Mouse (Mus musculus): ENCODE results near the gene Vps16. TPM values are rescaled to one million over a fixed set of nuclear protein-coding genes. Genes with fewer than 3 reads are reported as not detected.

Vps16 gene
- polyA plus RNA-seq, 1 experiment, result 28.7 TPM

GRCm38 (mm10) chr2:130469366-130469765 lies 45.2 kb downstream of the Vps16 start:
- Histone ChIP-seq H3K27ac (replicated peaks; ENCODE audit: low read depth, low read length) (no peak overlapping the region), H3K4me3 (ENCODE audit: insufficient read depth, low read depth, low read length) (no peak overlapping the region)

GRCm38 (mm10) chr2:130469935-130470334 lies 45.8 kb downstream of the Vps16 start:
- H3K4me3 ChIP-seq (ENCODE audit: insufficient read depth, low read depth, low read length), result no peak overlapping the region
- H3K27ac ChIP-seq (replicated peaks; ENCODE audit: low read depth, low read length), result no peak overlapping the region
- H3K4me1 ChIP-seq (ENCODE audit: control insufficient read depth, insufficient read depth, insufficient read length, low read length), result peaks cover 8% of the 10 kb centered on the region

More at GRCm38 (mm10) chr2:130469366-130469765, 45.2 kb downstream of the Vps16 start:
- peaks cover 7% of the 10 kb centered on the region for H3K4me1 ChIP-seq (ENCODE audit: control insufficient read depth, insufficient read depth, insufficient read length, low read length)

GRCm38 (mm10) chr2:130472908-130473510 lies 48.9 kb downstream of the Vps16 start:
- no peak overlapping the region for H3K27ac ChIP-seq (replicated peaks; ENCODE audit: low read depth, low read length)
- no peak overlapping the region for H3K4me3 ChIP-seq (ENCODE audit: insufficient read depth, low read depth, low read length)

GRCm38 (mm10) chr2:130475764-130476163 lies 51.6 kb downstream of the Vps16 start:
- Histone ChIP-seq H3K27ac (replicated peaks; ENCODE audit: low read depth, low read length) (no peak overlapping the region), H3K4me1 (ENCODE audit: control insufficient read depth, insufficient read depth, insufficient read length, low read length) (peaks cover 15% of the 10 kb centered on the region), H3K4me3 (ENCODE audit: insufficient read depth, low read depth, low read length) (no peak overlapping the region)

More at GRCm38 (mm10) chr2:130472908-130473510, 48.9 kb downstream of the Vps16 start:
- peaks cover 17% of the 10 kb centered on the region for H3K4me1 ChIP-seq (ENCODE audit: control insufficient read depth, insufficient read depth, insufficient read length, low read length)

- peaks cover 15% of the 10 kb centered on the region for H3K4me1 ChIP-seq (ENCODE audit: control insufficient read depth, insufficient read depth, insufficient read length, low read length)
- H3K27ac ChIP-seq (replicated peaks; ENCODE audit: low read depth, low read length), result peak overlapping the region; percentile 24
- no peak overlapping the region for H3K4me3 ChIP-seq (ENCODE audit: insufficient read depth, low read depth, low read length)
Observed at GRCm38 (mm10) chr2:130476666-130477297, 52.6 kb downstream of the Vps16 start.

GRCm38 (mm10) chr2:130482177-130482576 lies 58.0 kb downstream of the Vps16 start:
- 0 out of 2 replicates have a peak, but pooled peaks cover 4% of the 10 kb centered on the region for H3K4me1 ChIP-seq (ENCODE audit: control insufficient read depth, insufficient read depth, insufficient read length, low read length)
- no peak overlapping the region for H3K27ac ChIP-seq (replicated peaks; ENCODE audit: low read depth, low read length)
- H3K4me3 ChIP-seq (ENCODE audit: insufficient read depth, low read depth, low read length), result no peak overlapping the region

DNA sequence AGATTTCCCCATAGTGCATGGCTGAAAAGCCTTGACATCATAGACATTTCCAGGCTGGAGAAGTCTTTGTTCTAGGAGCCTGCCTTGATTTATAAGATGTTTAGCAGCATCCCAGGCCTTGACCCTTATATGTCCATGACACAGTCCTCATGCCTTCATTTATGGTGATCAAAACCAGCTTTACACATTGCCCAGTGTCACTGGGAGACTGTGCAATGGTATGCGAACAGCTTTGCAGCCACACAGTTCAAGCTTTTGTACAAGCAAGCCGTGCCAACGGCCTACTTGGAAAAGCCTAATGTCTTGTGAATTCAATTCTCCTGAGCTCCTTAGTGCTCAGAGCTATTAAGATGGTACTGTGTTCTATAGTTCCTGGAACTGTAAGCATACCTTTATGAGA lies 58.6 kb downstream of the Vps16 start:
- no peak overlapping the region for H3K27ac ChIP-seq (replicated peaks; ENCODE audit: low read depth, low read length)
- H3K4me3 ChIP-seq (ENCODE audit: insufficient read depth, low read depth, low read length), result no peak overlapping the region
- H3K4me1 ChIP-seq (ENCODE audit: control insufficient read depth, insufficient read depth, insufficient read length, low read length), result 0 out of 2 replicates have a peak, but pooled peaks cover 4% of the 10 kb centered on the region

DNA sequence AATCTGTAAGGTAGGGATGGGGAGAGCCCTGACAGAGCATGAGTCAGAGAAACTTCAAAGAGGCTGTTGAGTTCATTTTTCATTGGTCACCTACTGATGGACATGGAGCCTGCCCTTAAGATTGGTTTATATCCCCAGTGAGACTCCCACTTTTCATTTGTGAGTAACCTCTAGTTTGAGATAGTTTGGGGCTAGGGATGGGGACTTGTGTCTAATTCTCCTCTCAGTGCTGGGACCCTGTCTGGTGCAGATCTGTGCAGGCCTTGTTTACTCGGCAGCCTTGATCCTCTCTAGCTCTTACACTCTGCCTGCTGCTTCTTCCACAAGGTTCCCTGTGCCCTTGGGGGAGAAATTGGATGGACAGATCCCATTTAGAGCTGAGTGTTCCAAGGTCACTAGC lies 60.1 kb downstream of the Vps16 start:
- H3K4me3 ChIP-seq (ENCODE audit: insufficient read depth, low read depth, low read length), result no peak overlapping the region
- no peak overlapping the region for H3K27ac ChIP-seq (replicated peaks; ENCODE audit: low read depth, low read length)
- H3K4me1 ChIP-seq (ENCODE audit: control insufficient read depth, insufficient read depth, insufficient read length, low read length), result 0 out of 2 replicates have a peak, but pooled peaks cover 4% of the 10 kb centered on the region

DNA sequence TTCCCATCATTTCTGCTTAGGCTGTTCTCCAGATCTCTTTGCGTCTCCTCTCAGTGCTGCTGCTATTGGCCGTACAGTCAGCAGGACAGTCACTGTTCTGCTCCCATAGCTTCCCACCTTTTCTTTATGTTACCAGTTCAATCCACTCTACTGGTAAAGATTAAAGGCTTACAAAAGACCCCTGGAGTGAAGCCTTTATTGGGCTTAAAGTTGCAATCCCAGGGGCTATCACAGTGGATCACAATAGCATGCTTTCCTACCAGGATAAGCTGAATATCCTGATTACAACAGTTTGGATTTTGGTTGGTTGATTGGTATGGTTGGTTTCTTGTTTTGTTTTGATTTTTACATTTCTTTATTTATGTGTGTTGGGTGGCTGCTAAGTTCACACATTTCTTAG lies 63.9 kb downstream of the Vps16 start:
- 0 out of 2 replicates have a peak overlapping the region, but pooled peaks have one; percentile 29 for H3K27ac ChIP-seq (replicated peaks; ENCODE audit: low read depth, low read length)
- H3K4me1 ChIP-seq (ENCODE audit: control insufficient read depth, insufficient read depth, insufficient read length, low read length), result no peaks in the 10 kb centered on the region
- H3K4me3 ChIP-seq (ENCODE audit: insufficient read depth, low read depth, low read length), result no peak overlapping the region

DNA sequence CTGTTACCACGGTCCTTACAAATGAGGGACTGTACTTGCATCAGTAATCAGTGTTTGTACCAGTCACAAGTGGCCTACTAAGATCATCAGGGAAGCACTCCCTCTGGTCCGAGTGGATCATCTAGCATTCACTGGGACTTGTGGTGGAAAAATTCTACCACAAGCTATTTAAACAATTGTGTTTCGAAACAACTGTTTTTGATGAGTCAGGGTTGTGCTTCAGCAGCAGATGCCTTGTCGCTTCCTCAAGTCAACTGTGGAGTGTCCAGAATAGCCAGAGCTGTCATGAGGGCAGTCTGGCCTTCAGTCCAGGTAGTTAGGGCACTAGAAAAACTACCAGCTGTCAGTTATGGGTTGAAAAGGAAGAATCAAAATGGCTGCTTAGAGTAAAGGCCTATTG lies 64.5 kb downstream of the Vps16 start:
- peak overlapping the region; percentile 29; the same call in 1 of the 2 replicates for H3K27ac ChIP-seq (replicated peaks; ENCODE audit: low read depth, low read length)
- no peaks in the 10 kb centered on the region for H3K4me1 ChIP-seq (ENCODE audit: control insufficient read depth, insufficient read depth, insufficient read length, low read length)
- no peak overlapping the region for H3K4me3 ChIP-seq (ENCODE audit: insufficient read depth, low read depth, low read length)

GRCm38 (mm10) chr2:130491162-130491561 lies 67.0 kb downstream of the Vps16 start:
- Histone ChIP-seq H3K4me1 (ENCODE audit: control insufficient read depth, insufficient read depth, insufficient read length, low read length) (peaks cover 7% of the 10 kb centered on the region), H3K27ac (replicated peaks; ENCODE audit: low read depth, low read length) (0 out of 2 replicates have a peak overlapping the region, but pooled peaks have one; percentile 28), H3K4me3 (ENCODE audit: insufficient read depth, low read depth, low read length) (no peak overlapping the region)

DNA sequence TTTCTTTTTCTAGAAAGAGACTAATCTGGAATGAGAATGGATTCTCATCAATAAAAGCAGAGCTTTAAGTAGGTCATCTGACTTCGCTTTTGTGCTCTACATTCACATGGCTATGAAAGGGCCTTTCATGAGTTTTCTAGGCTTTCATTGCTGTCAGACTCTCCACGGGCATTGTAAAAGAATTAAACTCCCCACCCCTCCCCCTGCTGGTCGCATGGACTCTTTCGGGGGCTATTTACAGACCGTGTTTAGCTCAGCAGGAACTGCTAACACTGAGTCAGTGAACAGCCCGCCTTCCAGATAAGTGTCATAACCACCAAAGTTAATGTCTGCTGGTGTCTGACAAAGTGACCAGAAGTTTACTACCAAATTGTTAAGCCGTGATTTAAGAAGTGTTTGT lies 67.4 kb downstream of the Vps16 start:
- Histone ChIP-seq H3K4me1 (ENCODE audit: control insufficient read depth, insufficient read depth, insufficient read length, low read length) (peaks cover 9% of the 10 kb centered on the region), H3K27ac (replicated peaks; ENCODE audit: low read depth, low read length) (no peak overlapping the region), H3K4me3 (ENCODE audit: insufficient read depth, low read depth, low read length) (no peak overlapping the region)

Other genes starting within 250 kb of the Vps16 start
- gene Snrpb, start 244.9 kb upstream of the Vps16 start, polyA plus RNA-seq (2012; ENCODE audit: insufficient read depth, insufficient read length, missing spikeins), result 86.8 and 89.5 TPM in 2 replicates
- gene Tmc2, start 229.1 kb upstream of the Vps16 start, polyA plus RNA-seq (2012; ENCODE audit: insufficient read depth, insufficient read length, missing spikeins), result not detected in 2 replicates
- gene Nop56, start 149.9 kb upstream of the Vps16 start, polyA plus RNA-seq (2012; ENCODE audit: insufficient read depth, insufficient read length, missing spikeins), result 19.8 and 20.3 TPM in 2 replicates
- 2,344 and 2,540 TPM in 2 replicates for gene Idh3b, start 139.8 kb upstream of the Vps16 start, polyA plus RNA-seq (2012; ENCODE audit: insufficient read depth, insufficient read length, missing spikeins)
- 0.46 TPM in 1 of 2 replicates, not detected in the other for gene Ebf4, start 129.2 kb upstream of the Vps16 start, polyA plus RNA-seq (2012; ENCODE audit: insufficient read depth, insufficient read length, missing spikeins)
- 8.2 and 9.9 TPM in 2 replicates for gene Cpxm1, start 26.8 kb upstream of the Vps16 start, polyA plus RNA-seq (2012; ENCODE audit: insufficient read depth, insufficient read length, missing spikeins)
- not detected in 2 replicates for gene Gm28372, start 19.1 kb upstream of the Vps16 start, polyA plus RNA-seq (2012; ENCODE audit: insufficient read depth, insufficient read length, missing spikeins)
- gene 1700020A23Rik, start 19.1 kb upstream of the Vps16 start, polyA plus RNA-seq (2012; ENCODE audit: insufficient read depth, insufficient read length, missing spikeins), result not detected in 2 replicates
- not detected in 2 replicates for gene Tmem239, start 17.9 kb upstream of the Vps16 start, polyA plus RNA-seq (2012; ENCODE audit: insufficient read depth, insufficient read length, missing spikeins)
- 6.9 and 10.4 TPM in 2 replicates for gene Pced1a, start 362 bp downstream of the Vps16 start, polyA plus RNA-seq (2012; ENCODE audit: insufficient read depth, insufficient read length, missing spikeins)
- gene Ptpra, start 25.9 kb downstream of the Vps16 start, polyA plus RNA-seq (2012; ENCODE audit: insufficient read depth, insufficient read length, missing spikeins), result 38.6 and 52.5 TPM in 2 replicates
- gene Mrps26, start 139.4 kb downstream of the Vps16 start, polyA plus RNA-seq (2012; ENCODE audit: insufficient read depth, insufficient read length, missing spikeins), result 40.2 and 51.0 TPM in 2 replicates
- gene Oxt, start 151.8 kb downstream of the Vps16 start, polyA plus RNA-seq (2012; ENCODE audit: insufficient read depth, insufficient read length, missing spikeins), result not detected in 2 replicates
- not detected in 2 replicates for gene Avp, start 158.2 kb downstream of the Vps16 start, polyA plus RNA-seq (2012; ENCODE audit: insufficient read depth, insufficient read length, missing spikeins)
- 6.1 and 7.4 TPM in 2 replicates for gene Fastkd5, start 205.7 kb downstream of the Vps16 start, polyA plus RNA-seq (2012; ENCODE audit: insufficient read depth, insufficient read length, missing spikeins)
- 3.3 and 3.6 TPM in 2 replicates for gene Ubox5, start 205.7 kb downstream of the Vps16 start, polyA plus RNA-seq (2012; ENCODE audit: insufficient read depth, insufficient read length, missing spikeins)
- 0.63 and 1.3 TPM in 2 replicates for gene Lzts3, start 218.5 kb downstream of the Vps16 start, polyA plus RNA-seq (2012; ENCODE audit: insufficient read depth, insufficient read length, missing spikeins)
- gene Ddrgk1, start 240.3 kb downstream of the Vps16 start, polyA plus RNA-seq (2012; ENCODE audit: insufficient read depth, insufficient read length, missing spikeins), result 128 and 137 TPM in 2 replicates
- gene Itpa, start 243.3 kb downstream of the Vps16 start, polyA plus RNA-seq (2012; ENCODE audit: insufficient read depth, insufficient read length, missing spikeins), result 46.8 and 54.3 TPM in 2 replicates

Measured in brown adipose tissue, adult 24 weeks (tissue).